Mouse (Mus musculus): Measurements from ENCODE around the gene Hist1h3e. TPM values are rescaled to one million over a fixed set of nuclear protein-coding genes. Genes with fewer than 3 reads are reported as not detected.
A peak's percentile ranks its signal among the peaks of the same experiment; 100 is the strongest.
"Not testable (repeated sequence)": the region's sequence is repeated elsewhere in the genome, so short reads cannot be mapped to it uniquely, and the experiment has no call there.

Hist1h3e gene
- polyA plus RNA-seq, 1 experiment from 2014 or later, result 1.1 TPM

DNA sequence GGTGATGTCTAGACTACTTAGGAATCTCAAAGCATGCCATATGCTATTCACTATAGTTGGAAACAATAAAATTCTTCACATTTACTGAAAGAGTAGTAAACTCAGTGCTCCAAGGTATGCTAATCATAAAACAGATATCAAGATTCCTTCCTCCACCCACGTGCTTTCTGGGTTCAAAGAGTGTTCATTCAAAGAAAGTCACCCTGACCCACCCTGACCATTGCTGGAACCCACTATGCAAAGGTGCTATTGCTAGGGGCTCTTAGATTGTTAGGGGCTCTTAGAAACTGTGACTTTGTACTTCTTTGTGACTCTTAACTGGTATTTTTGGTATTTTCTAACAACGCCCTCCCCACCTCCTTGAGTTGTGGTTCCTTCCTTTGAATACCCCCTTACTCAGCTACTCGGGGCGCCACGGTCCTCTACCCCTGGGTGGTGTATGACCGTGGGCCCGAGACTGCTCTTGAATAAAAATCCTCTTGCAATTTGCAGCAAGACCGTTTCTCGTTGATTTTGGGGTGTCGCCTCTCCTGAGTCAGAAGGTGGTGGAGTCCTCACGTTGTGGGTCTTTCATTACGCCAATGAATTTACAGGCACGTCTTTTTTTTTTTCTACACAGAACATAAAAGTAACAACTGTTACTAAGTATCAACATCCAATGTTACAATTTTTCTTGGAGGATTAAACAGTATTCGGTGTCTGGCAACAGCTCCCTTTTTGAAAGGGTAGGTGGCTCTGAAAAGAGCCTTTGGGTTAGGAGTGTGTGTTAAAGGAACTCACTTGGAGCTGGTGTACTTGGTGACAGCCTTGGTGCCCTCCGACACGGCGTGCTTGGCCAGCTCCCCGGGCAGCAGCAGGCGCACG, 11.1 kb upstream of the Hist1h3e start:
- 12% methylated on average over 20 of the region's 20 CpGs for WGBS

DNA sequence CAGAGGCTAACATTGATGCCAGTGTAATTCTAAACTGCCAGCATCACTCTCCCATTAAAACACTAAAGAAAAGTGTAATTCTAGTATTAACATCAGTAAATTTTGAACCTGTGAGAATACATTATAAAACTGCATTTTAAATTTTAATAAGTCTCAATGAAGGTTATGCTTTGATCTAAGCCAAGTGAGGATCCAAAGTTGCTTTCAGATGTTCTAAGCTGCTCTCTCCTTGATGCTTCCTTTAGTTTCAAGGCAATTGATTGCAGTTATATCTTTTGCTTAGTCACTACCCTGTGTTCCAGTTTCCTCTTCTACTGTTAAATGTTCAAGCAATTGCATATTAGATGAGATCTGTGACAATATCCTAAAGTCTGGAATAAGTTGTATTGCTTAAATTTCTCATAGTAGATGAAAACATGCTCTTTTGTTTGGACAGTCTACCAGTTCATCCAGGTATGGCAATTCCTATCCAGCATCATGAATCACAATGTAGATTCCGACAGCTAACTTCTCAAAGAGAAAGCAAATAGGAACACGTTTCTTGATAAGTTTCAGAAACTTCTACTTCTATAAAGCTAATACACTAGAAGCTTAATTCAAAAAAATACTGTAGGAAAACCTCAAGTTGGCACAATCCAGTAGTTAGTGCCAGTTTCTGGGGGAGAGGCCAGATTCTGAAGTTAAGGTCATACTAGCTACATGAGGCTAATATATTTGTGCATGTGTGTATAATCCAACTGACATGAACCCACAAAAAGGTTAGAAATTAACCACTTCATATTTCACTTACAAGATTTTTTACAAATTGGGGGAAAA, 10.3 kb upstream of the Hist1h3e start:
- Histone ChIP-seq H3K36me3 (no peaks in the 10 kb centered on the region), H3K9ac (replicated peaks) (peak overlapping the region; percentile 53)
- 47% methylated on average over 2 of the region's 2 CpGs for WGBS

More for the DNA sequence above, 11.1 kb upstream of the Hist1h3e start:
- not testable (repeated sequence) for H3K27me3 ChIP-seq (replicated peaks); ATAC-seq (ENCODE audit: low FRiP score); H3K36me3 ChIP-seq; H3K9me3 ChIP-seq (replicated peaks); H3K9ac ChIP-seq (replicated peaks)
- peaks cover 40% of the 10 kb centered on the region for H3K4me1 ChIP-seq
- peak overlapping the region; percentile 35 for H3K4me3 ChIP-seq (replicated peaks)
- peak overlapping the region; percentile 86 for H3K27ac ChIP-seq (replicated peaks)
- H3K4me2 ChIP-seq, result peak overlapping the region; percentile 71

DNA sequence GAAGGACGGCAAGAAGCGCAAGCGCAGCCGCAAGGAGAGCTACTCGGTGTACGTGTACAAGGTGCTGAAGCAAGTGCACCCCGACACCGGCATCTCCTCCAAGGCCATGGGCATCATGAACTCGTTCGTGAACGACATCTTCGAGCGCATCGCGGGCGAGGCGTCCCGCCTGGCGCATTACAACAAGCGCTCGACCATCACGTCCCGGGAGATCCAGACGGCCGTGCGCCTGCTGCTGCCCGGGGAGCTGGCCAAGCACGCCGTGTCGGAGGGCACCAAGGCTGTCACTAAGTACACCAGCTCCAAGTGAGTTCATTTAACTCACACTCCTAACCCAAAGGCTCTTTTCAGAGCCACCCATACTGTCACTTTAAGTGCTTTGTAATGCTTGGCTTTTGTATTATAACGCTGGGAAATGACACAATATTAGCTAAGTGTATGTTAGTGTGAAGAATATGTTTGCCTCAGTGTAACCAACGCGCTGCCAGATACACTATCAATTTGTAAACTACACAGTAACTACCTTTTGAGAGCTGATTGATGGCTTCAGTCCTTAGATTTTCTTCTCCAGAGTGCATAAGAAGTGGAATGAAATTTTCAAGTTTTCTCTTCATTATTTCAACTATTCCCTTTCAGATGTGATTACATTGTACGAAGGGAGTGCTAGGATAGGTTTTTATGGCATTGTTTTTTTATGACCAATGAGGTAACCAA, 9.5 kb upstream of the Hist1h3e start:
- Histone ChIP-seq H3K4me1 (peaks cover 36% of the 10 kb centered on the region), H3K4me3 (replicated peaks) (peak overlapping the region; percentile 44), H3K27ac (replicated peaks) (peak overlapping the region; percentile 94), H3K9ac (replicated peaks) (peak overlapping the region; percentile 53), H3K4me2 (peak overlapping the region; percentile 71)
- not testable (repeated sequence) for H3K36me3 ChIP-seq; H3K9me3 ChIP-seq (replicated peaks); H3K27me3 ChIP-seq (replicated peaks); ATAC-seq (ENCODE audit: low FRiP score)
- 0% methylated on average over 15 of the region's 34 CpGs for WGBS

More for the DNA sequence above, 10.3 kb upstream of the Hist1h3e start:
- H3K9me3 ChIP-seq (replicated peaks), result no peaks in the 10 kb centered on the region
- H3K4me3 ChIP-seq (replicated peaks), result peak overlapping the region; percentile 44
- H3K27me3 ChIP-seq (replicated peaks), result no peaks in the 10 kb centered on the region
- peak overlapping the region; percentile 94 for H3K27ac ChIP-seq (replicated peaks)
- peaks cover 40% of the 10 kb centered on the region for H3K4me1 ChIP-seq
- no peak for ATAC-seq (ENCODE audit: low FRiP score)
- peak overlapping the region; percentile 71 for H3K4me2 ChIP-seq

DNA sequence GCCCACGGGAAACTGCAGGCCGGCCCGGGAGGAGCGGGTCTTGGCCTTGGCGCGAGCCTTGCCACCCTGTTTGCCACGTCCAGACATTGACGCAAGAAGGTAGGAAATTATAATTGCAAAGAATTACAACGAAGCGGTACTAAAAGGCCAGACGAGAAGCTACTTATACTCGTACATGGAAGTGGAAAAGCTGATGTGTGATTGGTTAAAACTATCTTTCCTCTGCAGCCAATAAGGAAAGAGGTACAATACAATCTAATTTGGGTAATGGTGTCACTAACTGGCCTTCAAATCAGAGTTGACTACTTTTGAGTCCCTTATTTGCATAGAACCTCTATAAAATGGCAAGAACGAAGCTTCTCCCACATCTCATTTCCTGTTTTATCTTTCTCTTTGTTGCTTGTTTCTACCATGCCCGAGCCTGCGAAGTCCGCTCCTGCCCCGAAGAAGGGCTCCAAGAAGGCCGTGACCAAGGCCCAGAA, 8.9 kb upstream of the Hist1h3e start, which contains the start of the genes Hist1h2ae and Hist1h2bg:
Gene Hist1h2ae, minus strand, starts transcription at position 199 of the 482 bp plus-strand sequence.
Gene Hist1h2bg, plus strand, starts transcription at position 375 of the 482 bp plus-strand sequence.
- Histone ChIP-seq H3K27ac (replicated peaks) (peak within 1 kb of the TSS; percentile 94), H3K9ac (replicated peaks) (peak within 1 kb of the TSS; percentile 53), H3K4me3 (replicated peaks) (peak within 1 kb of the TSS; percentile 44), H3K36me3 (no peaks in the 10 kb centered on the region), H3K4me2 (peak within 1 kb of the TSS; percentile 71), H3K4me1 (peaks cover 30% of the 10 kb centered on the region), H3K27me3 (replicated peaks) (no peaks in the 10 kb centered on the region), H3K9me3 (replicated peaks) (no peaks in the 10 kb centered on the region)
- WGBS, result under 1% methylated on average over 18 of the region's 18 CpGs
- ATAC-seq (ENCODE audit: low FRiP score), result peak; percentile 92

DNA sequence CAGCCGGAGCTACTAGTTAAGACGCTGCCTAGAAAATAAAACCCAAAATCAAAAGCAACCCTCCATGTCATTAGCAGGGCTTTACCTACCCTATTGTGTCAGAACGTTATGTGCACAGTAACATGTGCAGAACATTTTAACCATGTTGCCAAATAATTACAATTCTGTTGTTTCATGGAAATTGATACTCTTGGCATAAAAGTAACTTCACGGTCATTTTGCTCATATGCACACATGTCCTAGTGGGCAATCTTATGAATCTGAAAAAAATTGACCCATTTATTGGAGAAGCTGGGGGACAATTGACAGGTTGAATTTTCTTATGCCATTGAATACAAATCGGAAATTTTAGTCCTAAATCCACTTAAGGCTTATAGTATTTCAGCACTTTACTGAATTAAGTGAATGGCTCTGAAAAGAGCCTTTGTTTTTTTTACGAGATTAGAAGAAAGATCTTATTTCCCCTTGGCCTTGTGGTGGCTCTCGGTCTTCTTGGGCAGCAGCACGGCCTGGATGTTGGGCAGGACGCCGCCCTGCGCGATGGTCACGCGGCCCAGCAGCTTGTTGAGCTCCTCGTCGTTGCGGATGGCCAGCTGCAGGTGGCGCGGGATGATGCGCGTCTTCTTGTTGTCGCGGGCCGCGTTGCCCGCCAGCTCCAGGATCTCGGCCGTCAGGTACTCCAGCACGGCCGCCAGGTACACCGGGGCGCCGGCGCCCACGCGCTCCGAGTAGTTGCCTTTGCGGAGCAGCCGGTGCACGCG, 8.3 kb upstream of the Hist1h3e start:
- WGBS, result under 1% methylated on average over 19 of the region's 41 CpGs
- Histone ChIP-seq H3K4me1 (peaks cover 29% of the 10 kb centered on the region), H3K9ac (replicated peaks) (peak overlapping the region; percentile 44), H3K4me2 (peak overlapping the region; percentile 71), H3K27ac (replicated peaks) (peak overlapping the region; percentile 94), H3K4me3 (replicated peaks) (peak overlapping the region; percentile 44)
- not testable (repeated sequence) for H3K9me3 ChIP-seq (replicated peaks); H3K36me3 ChIP-seq; H3K27me3 ChIP-seq (replicated peaks)
- ATAC-seq (ENCODE audit: low FRiP score), result peak; percentile 12

DNA sequence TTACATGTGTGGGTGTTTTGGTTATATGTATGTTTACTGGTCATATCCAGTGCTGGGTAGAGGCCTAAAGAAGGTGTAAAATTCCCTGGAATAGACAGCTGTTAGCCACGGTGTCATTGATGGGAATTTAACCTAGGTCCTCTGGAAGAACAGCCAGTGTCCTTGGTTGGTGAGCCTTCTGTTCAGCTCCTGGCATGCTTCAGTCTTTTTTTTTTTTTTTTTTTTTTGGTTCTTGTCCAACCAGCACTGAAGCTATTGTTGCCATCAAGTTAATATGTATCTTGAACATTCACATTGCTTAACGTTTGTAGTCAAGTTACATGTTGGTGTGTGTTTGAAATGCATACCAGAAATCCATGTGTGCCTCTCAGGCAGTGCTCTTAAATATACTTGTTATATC, 2.3 kb upstream of the Hist1h3e start:
- 95% methylated on average over 2 of the region's 2 CpGs for WGBS
- H3K4me1 ChIP-seq, result peaks cover 10% of the 10 kb centered on the region; the same call in 1 of the 2 replicates
- no peaks in the 10 kb centered on the region for H3K36me3 ChIP-seq
- no peak overlapping the region for H3K9ac ChIP-seq (replicated peaks)
- no peak for ATAC-seq (ENCODE audit: low FRiP score)
- H3K4me2 ChIP-seq, result no peak overlapping the region
- no peak overlapping the region for H3K4me3 ChIP-seq (replicated peaks)
- no peaks in the 10 kb centered on the region for H3K27me3 ChIP-seq (replicated peaks)
- peak overlapping the region; percentile 97 for H3K27ac ChIP-seq (replicated peaks)
- no peaks in the 10 kb centered on the region for H3K9me3 ChIP-seq (replicated peaks)

DNA sequence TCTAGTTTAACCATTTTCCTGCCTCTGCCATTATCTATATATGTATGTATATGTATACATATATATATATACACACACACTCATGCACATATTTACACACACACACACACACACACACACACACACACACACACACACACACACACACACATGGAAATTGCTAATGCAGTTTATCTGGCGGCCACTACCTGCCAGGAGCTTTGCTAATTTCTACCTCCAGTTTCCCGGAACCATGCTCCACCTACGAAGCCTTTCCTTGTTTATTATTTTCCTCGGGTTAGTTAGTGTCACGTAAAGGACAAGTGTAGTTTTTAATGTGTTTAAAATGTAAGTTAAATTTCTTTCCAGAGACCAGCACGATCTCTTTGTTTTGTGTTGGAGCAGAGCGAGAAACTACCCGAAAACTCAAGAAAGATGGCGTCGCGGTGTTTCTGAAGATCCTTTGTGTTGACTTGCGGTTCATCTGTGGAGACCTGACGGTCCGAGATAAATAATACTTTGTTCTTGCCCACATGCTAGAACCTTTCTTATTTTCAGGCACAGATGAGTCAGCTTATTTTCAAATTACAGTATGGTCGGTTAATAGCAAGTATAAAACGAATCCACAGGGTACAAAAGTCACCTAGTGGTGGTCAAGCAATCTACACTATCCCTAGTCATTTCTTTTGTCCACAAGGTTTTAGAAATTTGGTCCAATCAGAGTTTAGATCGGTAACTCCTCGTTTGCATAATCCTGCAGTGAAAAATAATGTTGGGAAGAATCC, 712 bp upstream of the Hist1h3e start:
- Histone ChIP-seq H3K9ac (replicated peaks) (peak overlapping the region; percentile 51), H3K4me2 (peak overlapping the region; percentile 84), H3K27ac (replicated peaks) (peak overlapping the region; percentile 97), H3K27me3 (replicated peaks) (no peaks in the 10 kb centered on the region), H3K9me3 (replicated peaks) (no peaks in the 10 kb centered on the region), H3K36me3 (no peaks in the 10 kb centered on the region), H3K4me1 (peaks cover 9% of the 10 kb centered on the region; the same call in 1 of the 2 replicates), H3K4me3 (replicated peaks) (peak overlapping the region; percentile 49)
- WGBS, result 2% methylated on average over 18 of the region's 18 CpGs
- ATAC-seq (ENCODE audit: low FRiP score), result peak; percentile 71

DNA sequence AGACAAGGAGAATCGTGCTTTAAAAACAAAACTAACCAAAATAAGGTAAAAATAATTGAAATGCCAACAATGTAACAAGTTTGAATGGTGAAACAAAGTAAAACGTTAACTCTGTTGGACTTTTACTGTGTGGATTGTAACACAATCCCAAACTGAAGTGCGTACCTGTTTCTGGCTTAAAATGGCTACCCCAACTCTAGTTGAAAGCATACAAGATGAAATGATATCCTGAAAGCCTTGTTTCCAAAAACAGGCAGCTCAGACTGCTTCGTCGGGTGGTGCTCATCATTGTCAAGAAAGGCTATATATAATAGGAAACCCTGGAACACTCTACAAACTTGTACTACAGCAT, 662 bp downstream of the Hist1h3e start:
- H3K9me3 ChIP-seq (replicated peaks); H3K36me3 ChIP-seq; ATAC-seq (ENCODE audit: low FRiP score); H3K27me3 ChIP-seq (replicated peaks): not testable (repeated sequence)
- H3K4me2 ChIP-seq, result peak overlapping the region; percentile 84
- peak overlapping the region; percentile 67; the same call in 1 of the 2 replicates for H3K9ac ChIP-seq (replicated peaks)
- peaks cover 14% of the 10 kb centered on the region for H3K4me1 ChIP-seq
- peak overlapping the region; percentile 49 for H3K4me3 ChIP-seq (replicated peaks)
- 0% methylated on average over 2 of the region's 5 CpGs for WGBS
- H3K27ac ChIP-seq (replicated peaks), result peak overlapping the region; percentile 97

DNA sequence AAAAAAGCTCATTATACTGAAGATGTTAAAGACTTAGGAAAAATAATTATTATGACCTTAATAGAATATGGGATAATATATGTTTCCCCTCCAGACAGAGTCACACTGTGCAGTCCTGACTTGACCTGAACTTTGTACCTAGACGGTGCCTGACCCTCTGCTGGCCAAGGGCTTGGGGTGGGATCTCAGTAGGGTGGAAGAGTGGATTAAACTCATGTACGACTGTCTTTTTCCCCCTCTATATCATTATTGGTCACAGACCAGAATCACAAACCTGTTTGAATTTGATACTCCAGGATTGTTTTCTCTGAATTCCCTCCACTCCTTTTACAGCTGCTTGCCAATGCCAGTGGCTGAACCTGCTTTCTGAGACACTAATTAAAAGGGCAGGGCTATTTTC, 1.5 kb downstream of the Hist1h3e start:
- WGBS, result 32% methylated on average over 2 of the region's 2 CpGs
- H3K4me2 ChIP-seq, result not testable (repeated sequence)

DNA sequence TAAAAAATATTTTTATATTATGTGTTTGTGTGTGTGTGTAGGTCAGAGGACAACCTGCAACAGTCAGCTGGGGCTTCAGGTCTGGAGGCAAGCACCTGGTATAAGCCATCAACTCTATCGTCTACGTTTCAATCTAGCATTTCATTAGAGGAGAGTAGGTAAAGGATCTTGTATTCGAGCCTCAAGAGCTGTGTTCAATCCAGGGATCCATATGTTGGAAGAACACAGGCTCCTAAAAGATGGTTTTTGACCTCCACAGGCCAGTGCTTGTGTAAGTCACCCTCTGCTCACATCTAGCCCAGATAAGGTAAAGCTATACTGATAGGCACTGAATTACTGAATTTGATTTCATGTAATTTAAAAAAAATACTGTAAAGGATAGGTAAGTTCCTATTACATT, 5.3 kb downstream of the Hist1h3e start:
- H3K9me3 ChIP-seq (replicated peaks), result no peaks in the 10 kb centered on the region
- no peaks in the 10 kb centered on the region for H3K27me3 ChIP-seq (replicated peaks)
- peak overlapping the region; percentile 99; the same call in 1 of the 2 replicates for H3K4me2 ChIP-seq
- H3K36me3 ChIP-seq, result no peaks in the 10 kb centered on the region
- no peak overlapping the region for H3K9ac ChIP-seq (replicated peaks)
- H3K4me3 ChIP-seq (replicated peaks), result no peak overlapping the region
- WGBS, result 75% methylated on average over 3 of the region's 3 CpGs
- peak overlapping the region; percentile 54; the same call in 1 of the 2 replicates for H3K27ac ChIP-seq (replicated peaks)
- no peak for ATAC-seq (ENCODE audit: low FRiP score)
- H3K4me1 ChIP-seq, result peaks cover 29% of the 10 kb centered on the region

More for the DNA sequence above, 1.5 kb downstream of the Hist1h3e start:
- H3K9me3 ChIP-seq (replicated peaks); H3K27me3 ChIP-seq (replicated peaks); H3K27ac ChIP-seq (replicated peaks); H3K36me3 ChIP-seq; H3K9ac ChIP-seq (replicated peaks); ATAC-seq (ENCODE audit: low FRiP score); H3K4me3 ChIP-seq (replicated peaks): not testable (repeated sequence)
- H3K4me1 ChIP-seq, result peaks cover 18% of the 10 kb centered on the region

Data from neural tube, embryonic 15.5 days (tissue).